Mouse (Mus musculus) large intestine, adult 2 months (tissue): ENCODE measurements around the gene Ing2. TPM values are rescaled to one million over a fixed set of nuclear protein-coding genes. Genes with fewer than 3 reads are reported as not detected.

ENCODE experiments used
- polyA plus RNA-seq: library from polyadenylated mRNA; depleted of rRNA; stranded (reverse); fragments of >200 nt; gene quantifications from 2 replicates; pipeline ENCODE4 v1.2.3, GENCODE M21; 2012; rRNA removed

Ing2 gene
- polyA plus RNA-seq, 1 experiment: 2.4 TPM

Other genes starting within 250 kb of the Ing2 start
- 1.3 and 1.8 TPM in 2 replicates for gene Stox2, start 229.2 kb downstream of the Ing2 start, polyA plus RNA-seq
- 15.4 and 22.2 TPM in 2 replicates for gene Trappc11, start 142.1 kb downstream of the Ing2 start, polyA plus RNA-seq
- 9.4 and 11.1 TPM in 2 replicates for gene Rwdd4a, start 141.9 kb downstream of the Ing2 start, polyA plus RNA-seq
- 4.3 and 8.2 TPM in 2 replicates for gene Cdkn2aip, start 38.4 kb upstream of the Ing2 start, polyA plus RNA-seq
- gene Cldn24, start 146.6 kb upstream of the Ing2 start, polyA plus RNA-seq: not detected in 2 replicates
- 0.16 and 0.30 TPM in 2 replicates for gene Cldn22, start 148.9 kb upstream of the Ing2 start, polyA plus RNA-seq